Mouse (Mus musculus): ENCODE measurements at regions not wholly inside any gene's neighbourhood (a gene's known extent, or its start where the extent isn't known, plus 50 kb on each side); places are given as distances from the start of the nearest gene placed in this dataset.

GRCm38 (mm10) chr10:10116442-10116841, 215.6 kb upstream of the Stxbp5 start:
- no peak for ATAC-seq

GRCm38 (mm10) chr10:10113256-10113655, 212.4 kb upstream of the Stxbp5 start:
- ATAC-seq: no peak

GRCm38 (mm10) chr10:10111055-10111454, 210.2 kb upstream of the Stxbp5 start:
- ATAC-seq: no peak

- ATAC-seq: no peak
These were observed 209.0 kb upstream of the Stxbp5 start for GRCm38 (mm10) chr10:10109867-10110266.

GRCm38 (mm10) chr10:10107123-10107525, 206.2 kb upstream of the Stxbp5 start:
- ATAC-seq: no peak

- no peak for ATAC-seq
These were observed 205.8 kb upstream of the Stxbp5 start for GRCm38 (mm10) chr10:10106646-10107045.

GRCm38 (mm10) chr10:10101641-10102040, 200.8 kb upstream of the Stxbp5 start:
- ATAC-seq: no peak

GRCm38 (mm10) chr10:10098521-10098920, 197.6 kb upstream of the Stxbp5 start:
- no peak for ATAC-seq

GRCm38 (mm10) chr10:10094113-10094512, 193.2 kb upstream of the Stxbp5 start:
- no peak for ATAC-seq

- no peak for ATAC-seq
These were observed 192.8 kb upstream of the Stxbp5 start for GRCm38 (mm10) chr10:10093713-10094112.

GRCm38 (mm10) chr10:10085934-10086333, 185.1 kb upstream of the Stxbp5 start:
- ATAC-seq: no peak

GRCm38 (mm10) chr10:10070146-10070545, 169.3 kb upstream of the Stxbp5 start:
- ATAC-seq: peak; percentile 90

- ATAC-seq: peak; percentile 59
These were observed 168.8 kb upstream of the Stxbp5 start for GRCm38 (mm10) chr10:10069704-10070103.

GRCm38 (mm10) chr10:10046753-10047152, 145.9 kb upstream of the Stxbp5 start:
- no peak for ATAC-seq

- no peak for ATAC-seq
These were observed 145.4 kb upstream of the Stxbp5 start for GRCm38 (mm10) chr10:10046318-10046717.

GRCm38 (mm10) chr10:10009244-10009643, 108.4 kb upstream of the Stxbp5 start:
- ATAC-seq: no peak

GRCm38 (mm10) chr10:9998621-9999020, 97.7 kb upstream of the Stxbp5 start:
- ATAC-seq: no peak

- no peak for ATAC-seq
These were observed 95.3 kb upstream of the Stxbp5 start for GRCm38 (mm10) chr10:9996211-9996610.

- no peak for ATAC-seq
These were observed 91.9 kb upstream of the Stxbp5 start for GRCm38 (mm10) chr10:9992798-9993197.

GRCm38 (mm10) chr10:9985407-9985806, 84.5 kb upstream of the Stxbp5 start:
- no peak for ATAC-seq

- no peak for ATAC-seq
These were observed 75.5 kb upstream of the Stxbp5 start for GRCm38 (mm10) chr10:9976424-9976823.

Data from CD4-positive, CD25-positive, alpha-beta regulatory T cell, adult 4 months (primary cell).